Mouse (Mus musculus): ENCODE measurements around the gene Kazn.

Kazn gene

DNA sequence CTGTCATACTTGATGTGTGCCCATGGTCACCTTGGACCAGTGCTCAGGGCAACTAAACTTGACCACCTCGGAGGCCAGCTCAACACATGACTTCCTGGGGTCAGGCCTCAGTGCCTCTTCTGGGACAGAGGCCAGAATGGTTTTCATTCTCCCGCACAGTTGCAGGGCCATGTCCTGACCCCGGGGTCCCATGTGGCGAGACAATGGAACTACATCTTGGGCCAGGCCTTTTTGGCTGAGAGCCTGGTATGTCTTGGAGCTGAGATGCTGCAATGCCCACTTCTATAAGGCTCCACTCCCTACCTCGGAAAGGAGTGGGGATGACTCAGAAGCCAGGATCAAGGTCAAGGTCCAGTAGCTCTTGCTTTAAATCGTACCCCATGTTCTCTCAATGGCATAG, 42.6 kb downstream of the Kazn start:
- no peak for DNase-seq (ENCODE audit: extremely low read depth, insufficient read length, low spot score)

DNA sequence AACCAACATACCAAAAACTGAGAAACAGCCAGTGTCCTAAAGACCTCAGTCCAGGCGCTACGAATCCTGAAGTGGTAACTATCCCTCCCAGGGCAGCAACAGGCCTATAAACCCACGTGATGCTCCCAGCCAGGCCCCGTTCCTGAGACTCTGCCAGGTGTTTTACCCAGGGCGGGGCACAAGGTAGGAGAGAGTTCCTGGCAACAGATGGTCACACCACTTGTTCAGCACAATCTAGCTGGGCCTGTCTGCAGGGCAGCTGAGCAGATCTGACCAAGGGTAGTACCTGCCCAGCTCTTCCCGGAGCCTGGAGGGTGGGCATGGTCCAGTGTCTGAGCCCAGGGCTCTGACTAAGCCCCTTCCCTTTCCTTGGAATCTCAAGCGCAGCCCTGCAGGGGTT, 45.4 kb downstream of the Kazn start:
- no peak for DNase-seq (ENCODE audit: extremely low read depth, insufficient read length, low spot score)

DNA sequence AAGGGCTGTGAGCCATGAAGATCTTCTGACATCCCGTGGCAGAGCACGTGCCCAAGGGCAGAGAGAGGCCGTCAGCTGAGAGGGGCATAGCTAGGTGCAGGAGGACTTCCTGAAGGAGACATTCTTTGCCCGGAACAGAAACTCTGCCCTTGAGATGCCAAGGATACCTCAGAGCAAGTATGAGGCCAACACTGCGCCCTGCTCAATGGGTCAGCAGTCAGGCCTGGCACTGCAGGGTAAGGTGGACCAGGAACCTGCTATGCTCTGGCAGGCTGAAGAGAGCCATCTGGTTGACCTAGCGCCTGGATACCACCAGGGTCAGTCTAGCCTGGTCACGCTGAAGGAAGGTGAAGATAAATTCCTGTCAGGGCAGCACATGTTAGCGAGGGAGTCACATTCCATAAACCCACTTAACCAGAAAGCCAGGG, 46.0 kb downstream of the Kazn start:
- DNase-seq (ENCODE audit: extremely low read depth, insufficient read length, low spot score) = no peak

GRCm38 (mm10) chr4:142189960-142190359, 49.2 kb downstream of the Kazn start:
- no peak for DNase-seq (ENCODE audit: extremely low read depth, insufficient read length, low spot score)

GRCm38 (mm10) chr4:142188501-142188900, 50.7 kb downstream of the Kazn start:
- no peak for DNase-seq (ENCODE audit: extremely low read depth, insufficient read length, low spot score)

DNA sequence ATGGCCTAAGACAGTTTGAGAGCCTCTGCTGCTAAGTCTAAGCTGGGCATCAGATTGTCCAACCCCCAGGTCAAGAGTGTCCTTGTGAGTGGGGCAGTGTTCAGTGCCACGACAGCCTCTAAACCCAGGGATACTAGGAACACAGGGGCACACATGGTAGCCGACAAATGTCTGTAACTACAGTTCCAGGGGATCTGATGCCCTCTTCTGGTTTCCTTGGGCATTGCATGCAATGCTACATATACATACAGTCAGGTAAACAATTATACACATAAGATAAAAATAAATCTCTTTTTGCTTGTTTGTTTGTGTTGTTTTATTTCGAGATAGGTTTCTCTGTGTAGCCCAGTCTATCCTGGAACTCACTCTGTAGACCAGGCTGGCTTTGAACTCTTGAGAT, 53.0 kb downstream of the Kazn start:
- DNase-seq (ENCODE audit: extremely low read depth, insufficient read length, low spot score) = no peak

DNA sequence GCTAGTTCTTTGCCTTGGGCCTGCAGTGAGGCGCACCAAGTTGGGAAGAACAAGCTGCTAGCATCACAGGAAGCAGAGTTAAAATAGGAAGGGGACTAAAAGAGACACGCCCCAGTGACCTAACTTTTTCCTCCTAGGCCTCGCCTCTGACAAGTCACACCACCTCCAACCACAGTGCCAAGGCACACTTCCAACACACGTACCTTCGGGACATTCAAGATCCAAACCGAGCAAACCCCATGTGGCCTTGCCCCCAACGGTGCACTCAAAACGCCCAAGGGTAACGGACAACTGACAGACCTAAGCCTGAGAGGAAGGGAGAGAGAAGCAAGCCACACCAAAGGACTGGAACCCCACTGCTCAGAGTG, 53.7 kb downstream of the Kazn start:
- DNase-seq (ENCODE audit: extremely low read depth, insufficient read length, low spot score) = no peak

GRCm38 (mm10) chr4:142184852-142185532, 54.2 kb downstream of the Kazn start:
- no peak for DNase-seq (ENCODE audit: extremely low read depth, insufficient read length, low spot score)

DNA sequence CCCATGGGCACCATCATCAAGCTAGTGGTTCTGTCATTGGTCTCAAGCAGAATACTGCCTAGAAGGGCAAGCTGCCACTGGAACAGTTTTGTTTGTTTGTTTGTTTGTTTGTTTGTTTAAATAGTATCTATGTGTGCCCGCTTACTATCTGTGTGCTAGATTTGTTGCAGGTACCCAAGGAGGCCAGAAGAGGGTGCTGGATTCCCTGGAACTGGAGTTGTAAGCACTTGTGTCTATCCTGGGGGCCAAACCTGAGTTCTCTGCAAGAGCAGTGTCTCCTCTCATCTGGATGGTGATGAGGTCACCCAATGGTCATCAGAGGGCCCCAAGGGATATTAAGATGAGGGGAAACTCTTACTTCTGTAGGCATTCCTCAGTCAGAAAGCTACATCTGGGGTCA, 55.6 kb downstream of the Kazn start:
- DNase-seq (ENCODE audit: extremely low read depth, insufficient read length, low spot score) = no peak

GRCm38 (mm10) chr4:142183015-142183414, 56.2 kb downstream of the Kazn start:
- no peak for DNase-seq (ENCODE audit: extremely low read depth, insufficient read length, low spot score)

DNA sequence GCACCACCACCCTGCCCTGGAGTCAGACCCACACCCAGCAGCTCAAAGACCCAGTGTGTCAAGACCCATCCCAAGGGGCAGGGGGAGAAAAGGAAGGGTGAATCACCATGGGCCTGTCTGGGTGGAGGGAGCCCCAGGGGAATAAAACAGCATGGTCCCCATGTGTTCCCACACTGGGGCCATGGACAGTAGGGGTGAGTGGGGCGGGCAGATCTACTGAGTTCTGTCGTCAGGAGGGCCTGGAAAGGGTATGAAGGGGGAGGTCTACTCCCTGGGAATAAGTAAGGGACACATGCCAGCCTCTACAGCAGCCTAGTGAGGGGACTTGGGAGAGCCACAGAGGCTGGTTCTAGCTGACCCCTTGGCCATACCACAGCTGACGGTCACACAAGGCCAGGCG, 57.6 kb downstream of the Kazn start:
- DNase-seq (ENCODE audit: extremely low read depth, insufficient read length, low spot score) = no peak

DNA sequence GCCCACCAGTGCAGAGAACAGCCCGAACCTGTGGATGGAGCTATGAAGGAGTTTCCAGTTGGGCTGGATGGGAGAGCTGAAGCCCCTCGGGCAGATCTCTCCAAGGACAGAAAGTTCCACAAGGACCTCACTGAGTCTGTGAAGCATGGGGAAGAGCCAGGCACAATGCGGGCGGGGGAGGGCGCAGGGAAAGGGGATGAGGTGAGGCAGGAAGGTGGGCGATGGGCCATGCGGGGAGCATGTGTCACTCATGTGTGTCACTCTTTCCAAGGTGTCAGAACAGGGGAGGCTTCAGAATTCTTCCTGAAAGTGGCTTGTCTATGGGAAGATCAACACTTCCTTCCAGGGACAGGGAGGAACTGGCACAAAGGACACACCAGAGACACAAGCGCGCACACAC, 58.3 kb downstream of the Kazn start:
- no peak for DNase-seq (ENCODE audit: extremely low read depth, insufficient read length, low spot score)

DNA sequence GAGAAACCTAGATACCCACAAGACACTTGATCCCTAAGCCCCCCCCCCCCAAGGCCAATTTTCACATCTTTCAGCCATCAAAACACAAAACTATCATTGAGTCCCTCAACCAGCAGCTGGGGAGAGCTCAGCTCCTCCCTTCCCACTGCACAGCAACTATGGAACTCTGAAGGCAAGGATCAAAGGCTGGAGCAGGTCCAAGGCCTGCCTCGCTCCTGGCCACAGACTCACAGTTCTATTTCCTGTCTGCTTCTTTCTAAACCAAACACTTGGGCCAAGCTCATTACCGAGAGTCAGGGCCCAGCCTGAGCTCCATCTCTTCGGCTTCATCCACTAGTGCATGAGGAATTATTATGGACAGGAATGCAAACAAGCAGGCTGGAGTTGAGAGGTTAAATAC, 58.9 kb downstream of the Kazn start:
- no peak for DNase-seq (ENCODE audit: extremely low read depth, insufficient read length, low spot score)

GRCm38 (mm10) chr4:142179531-142179930, 59.7 kb downstream of the Kazn start:
- DNase-seq (ENCODE audit: extremely low read depth, insufficient read length, low spot score) = no peak

- no peak for DNase-seq (ENCODE audit: extremely low read depth, insufficient read length, low spot score)
Measured at GRCm38 (mm10) chr4:142176732-142177131, 62.5 kb downstream of the Kazn start.

GRCm38 (mm10) chr4:142173981-142174485, 65.2 kb downstream of the Kazn start:
- DNase-seq (ENCODE audit: extremely low read depth, insufficient read length, low spot score) = no peak

GRCm38 (mm10) chr4:142172942-142173341, 66.3 kb downstream of the Kazn start:
- DNase-seq (ENCODE audit: extremely low read depth, insufficient read length, low spot score) = no peak

GRCm38 (mm10) chr4:142171788-142172497, 67.3 kb downstream of the Kazn start:
- no peak for DNase-seq (ENCODE audit: extremely low read depth, insufficient read length, low spot score)

GRCm38 (mm10) chr4:142170882-142171768, 68.1 kb downstream of the Kazn start:
- no peak for DNase-seq (ENCODE audit: extremely low read depth, insufficient read length, low spot score)

- DNase-seq (ENCODE audit: extremely low read depth, insufficient read length, low spot score) = no peak
Measured at GRCm38 (mm10) chr4:142169636-142170035, 69.6 kb downstream of the Kazn start.

GRCm38 (mm10) chr4:142168352-142168751, 70.8 kb downstream of the Kazn start:
- DNase-seq (ENCODE audit: extremely low read depth, insufficient read length, low spot score) = no peak

All from 3134 (cell line).